Mouse (Mus musculus) liver, postnatal 0 days (tissue): ENCODE results near the gene Atp6v1g2.

Experiments used
- CTCF ChIP-seq: sonication (generic); IDR thresholded peaks from 2 replicates; pipeline ENCODE4 v1.5.1; 2016; ENCODE audit warnings: antibody characterized with exemption, low read depth
- EP300 ChIP-seq: IDR thresholded peaks from 2 replicates; pipeline ENCODE4 v1.6.1; 2016; ENCODE audit warnings: antibody characterized with exemption, low read depth, mild to moderate bottlenecking

GRCm38 (mm10) chr17:35187959-35188610 is 45.4 kb upstream of the Atp6v1g2 start, which contains the start of gene Lst1:
- TF ChIP-seq CTCF (no peak), EP300 (no peak)
